Mouse (Mus musculus): ENCODE results near the gene Slc9a3r1.

Gene Slc9a3r1

GRCm38 (mm10) chr11:115223877-115224276 is 60.7 kb downstream of the Slc9a3r1 start:
- no peak for DNase-seq (ENCODE audit: low read depth, low spot score)

GRCm38 (mm10) chr11:115224889-115225288 is 61.7 kb downstream of the Slc9a3r1 start:
- DNase-seq (ENCODE audit: low read depth, low spot score) = no peak

- DNase-seq (ENCODE audit: low read depth, low spot score) = no peak
Measured at GRCm38 (mm10) chr11:115225301-115225700, 62.2 kb downstream of the Slc9a3r1 start.

DNA sequence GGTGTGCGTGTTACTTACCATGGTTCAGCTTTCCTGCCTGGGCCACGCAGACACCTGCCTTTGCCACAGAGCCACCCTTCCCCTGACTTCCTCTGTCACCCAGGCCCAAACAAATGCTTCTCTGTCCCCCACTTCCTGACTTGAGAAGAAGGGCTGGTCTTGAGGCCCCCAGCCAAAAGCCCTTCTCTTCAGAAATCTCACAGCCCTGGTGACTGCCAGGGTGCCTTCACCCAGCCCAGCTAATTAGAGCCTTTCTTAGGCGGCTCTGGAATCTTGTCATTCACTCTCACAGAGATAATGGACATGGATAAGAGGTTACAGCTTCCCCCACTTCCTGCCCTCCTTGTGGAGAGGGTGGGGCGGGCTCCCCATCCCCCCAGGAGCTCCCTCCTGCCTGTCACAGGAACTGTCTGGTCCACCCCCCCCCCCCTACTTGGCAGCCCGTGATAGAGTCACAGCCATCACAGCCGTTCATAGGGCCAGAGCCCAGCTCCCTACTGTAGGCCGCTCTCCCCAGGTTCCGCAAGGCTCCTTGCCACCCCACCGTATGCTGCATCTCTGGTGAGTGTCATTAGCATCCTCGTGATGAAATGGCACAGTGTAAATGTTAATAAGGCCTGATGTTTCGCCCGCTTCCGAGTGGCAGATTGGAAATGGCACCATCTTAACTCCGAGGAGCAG is 63.8 kb downstream of the Slc9a3r1 start:
- no peak for DNase-seq (ENCODE audit: low read depth, low spot score)

- no peak for DNase-seq (ENCODE audit: low read depth, low spot score)
Measured at GRCm38 (mm10) chr11:115227640-115228039, 64.5 kb downstream of the Slc9a3r1 start.

DNA sequence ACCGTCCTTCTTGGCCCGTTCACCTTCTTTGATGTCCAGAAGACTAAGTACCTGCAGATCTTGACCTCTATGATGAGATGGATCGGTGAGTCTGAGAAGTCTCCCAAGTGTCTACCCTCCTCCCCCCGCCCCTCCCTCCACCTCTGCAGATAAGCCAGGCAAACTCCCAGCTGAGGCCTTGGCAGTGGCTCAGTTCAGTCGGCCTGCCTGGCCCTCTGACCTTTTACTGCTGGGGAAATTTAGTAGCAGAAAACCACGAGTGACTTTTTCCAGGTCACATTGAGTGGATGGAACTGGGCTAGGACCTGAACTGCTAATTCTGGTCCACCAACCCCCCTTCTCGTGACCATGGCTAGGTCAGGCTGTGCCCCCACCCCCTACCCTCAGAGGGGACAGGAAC is 65.3 kb downstream of the Slc9a3r1 start:
- DNase-seq (ENCODE audit: low read depth, low spot score) = no peak

GRCm38 (mm10) chr11:115229021-115229930 is 66.1 kb downstream of the Slc9a3r1 start:
- DNase-seq (ENCODE audit: low read depth, low spot score) = no peak

Data from c-Kit-negative CD71-positive TER-119-positive erythroid progenitor cells, embryonic 14.5 days (primary cell).